ENCODE assay signal across 7 mouse cellular contexts in genomic region chr2:151739505-151739904, GRCm38 (mm10). TPM values are rescaled to one million over a fixed set of nuclear protein-coding genes. Genes with fewer than 3 reads are reported as not detected.
A peak's percentile ranks its signal among the peaks of the same experiment; 100 is the strongest.
DNase-seq lines count a peak whose midpoint lies in the region; ATAC-seq and TF ChIP-seq lines count a peak whose summit lies in the region.

No protein-coding gene starts in this region.

- ATAC-seq in hindbrain, embryonic 13.5 days (ENCODE audit: low FRiP score), result no peak
- peak; percentile 30 for ATAC-seq in liver, embryonic 16.5 days (ENCODE audit: low read depth)

- H3K9me3 ChIP-seq in E14TG2a.4 (ENCODE audit: low read length), result no peaks in the 10 kb centered on the region
- no peaks in the 10 kb centered on the region for H3K9me3 ChIP-seq in hindbrain, embryonic 13.5 days
- H3K9me3 ChIP-seq in liver, embryonic 16.5 days (replicated peaks; ENCODE audit: control insufficient read depth, low read length), result no peaks in the 10 kb centered on the region

- no peak for TF ChIP-seq CTCF in E14TG2a.4 (conservative IDR thresholded peaks at IDR 0.05; ENCODE audit: low read length)
- TF ChIP-seq CTCF in bone marrow, adult 2 months (IDR thresholded peaks at IDR 0.05; ENCODE audit: control insufficient read depth, insufficient read depth, low read length), result no peak

- TF ChIP-seq POLR2A in bone marrow, adult 2 months (IDR thresholded peaks at IDR 0.05; ENCODE audit: borderline replicate concordance, control insufficient read depth, low read depth, low read length), result no peak

- H3K4me2 ChIP-seq in hindbrain, embryonic 13.5 days, result peak overlapping the region; percentile 93
- peak overlapping the region; percentile 77 for H3K4me2 ChIP-seq in liver, embryonic 16.5 days (ENCODE audit: low read depth, low read length)

- H3K4me3 ChIP-seq in E14TG2a.4 (replicated peaks; ENCODE audit: low read length), result peak overlapping the region; percentile 98; the same call in 1 of the 2 replicates
- H3K4me3 ChIP-seq in bone marrow, adult 2 months (replicated peaks; ENCODE audit: control insufficient read depth, low read depth, low read length), result peak overlapping the region; percentile 65
- H3K4me3 ChIP-seq in hindbrain, embryonic 13.5 days, result peak overlapping the region; percentile 95; the same call in 1 of the 2 replicates
- H3K4me3 ChIP-seq in liver, embryonic 16.5 days (ENCODE audit: low read depth, low read length), result peak overlapping the region; percentile 93

- peaks cover 33% of the 10 kb centered on the region for H3K4me1 ChIP-seq in E14TG2a.4 (replicated peaks; ENCODE audit: low read depth, low read length)
- H3K4me1 ChIP-seq in bone marrow, adult 2 months (ENCODE audit: control insufficient read depth, insufficient read depth, low read length), result no peaks in the 10 kb centered on the region; the same call in 1 of the 2 replicates
- peaks cover 30% of the 10 kb centered on the region for H3K4me1 ChIP-seq in hindbrain, embryonic 13.5 days (replicated peaks)
- H3K4me1 ChIP-seq in liver, embryonic 16.5 days (ENCODE audit: control insufficient read depth, low read depth, low read length), result peaks cover 70% of the 10 kb centered on the region

- no peak for DNase-seq in thymus, postnatal 36 days
- DNase-seq in natural killer cell, adult 2 months (ENCODE audit: low spot score in 2 of 2), result no peak
- DNase-seq in heart, postnatal 25 days (ENCODE audit: low spot score), result no peak

- H3K36me3 ChIP-seq in E14TG2a.4 (ENCODE audit: insufficient read depth, low read length), result peaks cover 38% of the 10 kb centered on the region
- peaks cover 10% of the 10 kb centered on the region for H3K36me3 ChIP-seq in hindbrain, embryonic 13.5 days
- H3K36me3 ChIP-seq in liver, embryonic 16.5 days (ENCODE audit: control insufficient read depth, insufficient read depth), result peaks cover 8% of the 10 kb centered on the region

- H3K9ac ChIP-seq in hindbrain, embryonic 13.5 days, result no peak overlapping the region
- H3K9ac ChIP-seq in liver, embryonic 16.5 days (ENCODE audit: low read depth, low read length), result peak overlapping the region; percentile 86

- 65% methylated on average over 7 of the region's 7 CpGs for WGBS in bone marrow, adult 2 months
- 90% methylated on average over 7 of the region's 7 CpGs for WGBS in hindbrain, embryonic 13.5 days
- 48% methylated on average over 7 of the region's 7 CpGs for WGBS in liver, embryonic 16.5 days (ENCODE audit: insufficient replicate concordance)

- H3K27ac ChIP-seq in bone marrow, adult 2 months (ENCODE audit: control insufficient read depth, insufficient read depth, low read depth, low read length, poor library complexity), result peak overlapping the region; percentile 67
- no peak overlapping the region for H3K27ac ChIP-seq in hindbrain, embryonic 13.5 days
- H3K27ac ChIP-seq in liver, embryonic 16.5 days (ENCODE audit: low read length), result peak overlapping the region; percentile 96

- H3K27me3 ChIP-seq in E14TG2a.4 (ENCODE audit: insufficient read depth, low read length), result peaks cover 11% of the 10 kb centered on the region
- H3K27me3 ChIP-seq in hindbrain, embryonic 13.5 days, result peaks cover 6% of the 10 kb centered on the region; the same call in 1 of the 2 replicates
- H3K27me3 ChIP-seq in liver, embryonic 16.5 days (ENCODE audit: control insufficient read depth, insufficient read depth, low read depth, low read length), result no peaks in the 10 kb centered on the region

- intact Hi-C loops in heart, postnatal 25 days (cut with DNase I), result no loop called here

RNA-seq across cellular contexts. Expression of gene Psmf1, which starts 4.5 kb away (rescaled TPM):
- 31.9 and 38.6 TPM in 2 replicates for polyA plus RNA-seq in bone marrow, adult 2 months (2011; ENCODE audit: insufficient read depth, insufficient read length, low replicate concordance, missing spikeins)
- 57.7 and 60.8 TPM in 2 replicates for polyA plus RNA-seq in hindbrain, embryonic 13.5 days (2015; fragmentation: Nextera tagmentation; extraction: Ambion mirVana)
- polyA plus RNA-seq in liver, embryonic 16.5 days (2015; fragmentation: Nextera tagmentation; extraction: Ambion mirVana), result 44.3 and 45.9 TPM in 2 replicates
- 10 to 100 TPM; 23.0 to 24.0 TPM for total RNA-seq in heart, postnatal 25 days (2021)

RNA-seq across cellular contexts. Expression of gene Tmem74b, which starts 37.7 kb away (rescaled TPM):
- polyA plus RNA-seq in bone marrow, adult 2 months (2011; ENCODE audit: insufficient read depth, insufficient read length, low replicate concordance, missing spikeins), result not detected in 2 replicates
- polyA plus RNA-seq in hindbrain, embryonic 13.5 days (2015; fragmentation: Nextera tagmentation; extraction: Ambion mirVana), result 20.6 and 22.1 TPM in 2 replicates
- 0.11 TPM in 1 of 2 replicates, not detected in the other for polyA plus RNA-seq in liver, embryonic 16.5 days (2015; fragmentation: Nextera tagmentation; extraction: Ambion mirVana)
- 1 to 10 TPM; 5.3 to 5.7 TPM for total RNA-seq in heart, postnatal 25 days (2021)

Comparison
In these comparisons a context has a peak if more than half of its experiments do, and no peak if none do; other contexts are left out.
1. RNA of gene Tmem74b, which starts 37.7 kb away (polyA plus RNA-seq): 20.6 to 22.1 TPM in hindbrain, embryonic 13.5 days; 0.11 TPM in liver, embryonic 16.5 days and not detected in bone marrow, adult 2 months; every median in the first group is over 10 times any median in the second.
2. Peak in every context shown above with its lines, with median percentiles within 50 percentile points of each other: H3K4me3 ChIP-seq.